ENCODE assay signal across 24 mouse cellular contexts in genomic region chrX:19220785-19221496, GRCm38 (mm10).
DNase-seq lines count a peak whose midpoint lies in the region; ATAC-seq and TF ChIP-seq lines count a peak whose summit lies in the region.
"Had no signal": no experiment of that assay in that cellular context is flagged by ENCODE, and none has a peak within 500 bp of the region (broad histone marks: within the 10 kb centered on the region; RNA-seq: fewer than 3 reads in every experiment).

No protein-coding gene starts in this region.

- peak; percentile 49 for DNase-seq in MEL-GATA-1-ER (ENCODE audit: extremely low read depth, low read depth)
- DNase-seq in forebrain, embryonic 14.5 days (ENCODE audit: low spot score): no peak
- DNase-seq in hindbrain, embryonic 10.5 days (ENCODE audit: low spot score): no peak
- DNase-seq: adrenal gland, adult 2 months; adrenal gland, postnatal 10 days; adrenal gland, postnatal 25 days; B cell, adult 2 months; cerebellum, adult 11 months; cerebellum, adult 18-20 months; cerebellum, adult 8-10 months; cerebellum, adult 9-11 months; cerebellum, postnatal 14 days; cerebellum, postnatal 36 days; embryo, embryonic 11 days had no signal

- ATAC-seq in intestine, embryonic 15.5 days: peak; percentile 80
- no peak for ATAC-seq in intestine, postnatal 0 days
- ATAC-seq in forebrain, embryonic 14.5 days: no peak
- ATAC-seq: CD4-positive, CD25-positive, alpha-beta regulatory T cell, adult 4 months; forebrain, embryonic 13.5 days; forebrain, embryonic 16.5 days had no signal

- no peaks in the 10 kb centered on the region for H3K36me3 ChIP-seq in intestine, embryonic 15.5 days
- H3K36me3 ChIP-seq in intestine, postnatal 0 days (ENCODE audit: control insufficient read depth, insufficient read depth): no peaks in the 10 kb centered on the region
- no peaks in the 10 kb centered on the region for H3K36me3 ChIP-seq in forebrain, embryonic 14.5 days (ENCODE audit: control insufficient read depth, insufficient read depth, low read length)
- H3K36me3 ChIP-seq in hindbrain, embryonic 10.5 days: no peaks in the 10 kb centered on the region
- H3K36me3 ChIP-seq: embryonic facial prominence, embryonic 13.5 days; embryonic facial prominence, embryonic 15.5 days; forebrain, embryonic 10.5 days had no signal

- H3K4me2 ChIP-seq in intestine, embryonic 15.5 days (replicated peaks): no peak overlapping the region
- no peak overlapping the region for H3K4me2 ChIP-seq in intestine, postnatal 0 days (replicated peaks; ENCODE audit: low read depth)
- H3K4me2 ChIP-seq in forebrain, embryonic 14.5 days (ENCODE audit: low read length): no peak overlapping the region
- H3K4me2 ChIP-seq: embryonic facial prominence, embryonic 13.5 days; embryonic facial prominence, embryonic 15.5 days; forebrain, embryonic 13.5 days had no signal

- no peak overlapping the region for H3K9ac ChIP-seq in intestine, embryonic 15.5 days
- no peak overlapping the region for H3K9ac ChIP-seq in intestine, postnatal 0 days (ENCODE audit: low read depth, low read length)
- no peak overlapping the region for H3K9ac ChIP-seq in forebrain, embryonic 14.5 days (ENCODE audit: low read length)
- H3K9ac ChIP-seq: embryonic facial prominence, embryonic 13.5 days; embryonic facial prominence, embryonic 15.5 days; forebrain, embryonic 13.5 days had no signal

- no peaks in the 10 kb centered on the region for H3K9me3 ChIP-seq in intestine, embryonic 15.5 days
- H3K9me3 ChIP-seq in intestine, postnatal 0 days (ENCODE audit: control insufficient read depth): no peaks in the 10 kb centered on the region
- no peaks in the 10 kb centered on the region for H3K9me3 ChIP-seq in forebrain, embryonic 14.5 days (replicated peaks; ENCODE audit: control insufficient read depth, low read length)
- no peaks in the 10 kb centered on the region for H3K9me3 ChIP-seq in hindbrain, embryonic 10.5 days
- H3K9me3 ChIP-seq: embryonic facial prominence, embryonic 13.5 days; embryonic facial prominence, embryonic 15.5 days; forebrain, embryonic 10.5 days; forebrain, embryonic 13.5 days had no signal

- no peaks in the 10 kb centered on the region for H3K27me3 ChIP-seq in intestine, embryonic 15.5 days (replicated peaks)
- H3K27me3 ChIP-seq in intestine, postnatal 0 days (replicated peaks; ENCODE audit: control insufficient read depth, insufficient read depth, low read length): no peaks in the 10 kb centered on the region
- H3K27me3 ChIP-seq in forebrain, embryonic 14.5 days (replicated peaks; ENCODE audit: control insufficient read depth, insufficient read depth, low read length): no peaks in the 10 kb centered on the region
- no peaks in the 10 kb centered on the region for H3K27me3 ChIP-seq in hindbrain, embryonic 10.5 days (ENCODE audit: insufficient read depth, poor library complexity, severe bottlenecking)
- H3K27me3 ChIP-seq: CH12.LX; embryonic facial prominence, embryonic 13.5 days; embryonic facial prominence, embryonic 15.5 days; forebrain, embryonic 13.5 days had no signal

- no peak overlapping the region for H3K27ac ChIP-seq in intestine, embryonic 15.5 days
- H3K27ac ChIP-seq in intestine, postnatal 0 days (ENCODE audit: low read depth, low read length): no peak overlapping the region
- no peak overlapping the region for H3K27ac ChIP-seq in forebrain, embryonic 14.5 days (ENCODE audit: low read depth, low read length)
- no peak overlapping the region for H3K27ac ChIP-seq in hindbrain, embryonic 10.5 days
- H3K27ac ChIP-seq: embryonic facial prominence, embryonic 13.5 days; embryonic facial prominence, embryonic 15.5 days; forebrain, embryonic 10.5 days; forebrain, embryonic 13.5 days had no signal

- no peak overlapping the region for H3K4me3 ChIP-seq in intestine, embryonic 15.5 days (replicated peaks)
- H3K4me3 ChIP-seq in intestine, postnatal 0 days (ENCODE audit: low read depth, low read length): no peak overlapping the region
- no peak overlapping the region for H3K4me3 ChIP-seq in forebrain, embryonic 14.5 days (ENCODE audit: low read depth, low read length)
- no peak overlapping the region for H3K4me3 ChIP-seq in hindbrain, embryonic 10.5 days
- H3K4me3 ChIP-seq: embryonic facial prominence, embryonic 13.5 days; embryonic facial prominence, embryonic 15.5 days; erythroblast, embryonic 14.5 days; forebrain, embryonic 10.5 days; forebrain, embryonic 13.5 days had no signal

- TF ChIP-seq CTCF in intestine, postnatal 0 days (IDR thresholded peaks at IDR 0.05; ENCODE audit: low read depth): no peak

- H3K4me1 ChIP-seq in intestine, embryonic 15.5 days (replicated peaks): no peaks in the 10 kb centered on the region
- H3K4me1 ChIP-seq in intestine, postnatal 0 days (replicated peaks; ENCODE audit: control insufficient read depth, insufficient read depth, low read length): no peaks in the 10 kb centered on the region
- H3K4me1 ChIP-seq in forebrain, embryonic 14.5 days (ENCODE audit: control insufficient read depth, insufficient read depth, low read length): no peaks in the 10 kb centered on the region
- H3K4me1 ChIP-seq in hindbrain, embryonic 10.5 days (replicated peaks): no peaks in the 10 kb centered on the region
- H3K4me1 ChIP-seq: embryonic facial prominence, embryonic 13.5 days; embryonic facial prominence, embryonic 15.5 days; forebrain, embryonic 10.5 days; forebrain, embryonic 13.5 days had no signal

- 66% methylated on average over 1 of the region's 1 CpGs for WGBS in intestine, embryonic 15.5 days
- 64% methylated on average over 1 of the region's 1 CpGs for WGBS in intestine, postnatal 0 days
- WGBS in forebrain, embryonic 14.5 days: 86% methylated on average over 1 of the region's 1 CpGs
- 90% methylated on average over 1 of the region's 1 CpGs for WGBS in hindbrain, embryonic 10.5 days
